Mouse (Mus musculus): ENCODE data around the gene Slc48a1. TPM values are rescaled to one million over a fixed set of nuclear protein-coding genes. Genes with fewer than 3 reads are reported as not detected.

Slc48a1 gene
- total and polyA plus RNA-seq, 3 experiments = 116 to 299 TPM; not detected in 1

GRCm38 (mm10) chr15:97839991-97840455 lies 61.7 kb downstream of the Slc48a1 start:
- peak overlapping the region; percentile 99 for H3K27ac ChIP-seq (ENCODE audit: control insufficient read depth, low read depth, low read length)
- H3K4me1 ChIP-seq (ENCODE audit: control insufficient read depth in 1 of 2, insufficient read depth in 2 of 2, low read length in 2 of 2) = peaks cover 33 to 64% of the 10 kb centered on the region in 2 experiments
- peaks cover 93% of the 10 kb centered on the region for H3K79me2 ChIP-seq (ENCODE audit: control insufficient read depth, insufficient read depth, low read length, poor library complexity)
- no peaks in the 10 kb centered on the region for H3K9me3 ChIP-seq (replicated peaks; ENCODE audit: insufficient read depth, low read length)
- H3K27me3 ChIP-seq (ENCODE audit: control insufficient read depth in 1 of 2, insufficient read depth in 2 of 2, low read length in 2 of 2) = no peaks in the 10 kb centered on the region
- H3K9ac ChIP-seq (ENCODE audit: control insufficient read depth, low read depth, low read length, poor library complexity, severe bottlenecking) = peak overlapping the region; percentile 91
- H3K36me3 ChIP-seq (ENCODE audit: control insufficient read depth in 1 of 2, insufficient read depth in 2 of 2, low read length in 2 of 2) = peaks cover 21 to 60% of the 10 kb centered on the region in 2 experiments
- no peak for TF ChIP-seq MAFK (IDR thresholded peaks at IDR 0.05; ENCODE audit: borderline replicate concordance, low read depth, low read length)
- peak; percentile 8; the same call in 1 of the 2 replicates for TF ChIP-seq TAL1 (IDR thresholded peaks at IDR 0.05; ENCODE audit: low read length)
- no peak for TF ChIP-seq HCFC1 (IDR thresholded peaks at IDR 0.05; ENCODE audit: low read depth, low read length)
- no peak for TF ChIP-seq ZC3H11A (IDR thresholded peaks at IDR 0.05; ENCODE audit: low read depth, low read length)
- TF ChIP-seq MAX (IDR thresholded peaks at IDR 0.05; ENCODE audit: low read length) = no peak
- TF ChIP-seq UBTF (IDR thresholded peaks at IDR 0.05; ENCODE audit: borderline replicate concordance, insufficient read depth, low read depth, low read length) = no peak
- DNase-seq (ENCODE audit: low read depth, low spot score) = peak; percentile 96
- H3K4me3 ChIP-seq (ENCODE audit: control insufficient read depth in 1 of 2, insufficient read depth in 1 of 2, low read depth in 2 of 2, low read length in 2 of 2) = peak overlapping the region in 1 of 2 experiments; percentile 69; a peak in 1 of 4 replicates

GRCm38 (mm10) chr15:97840781-97841180 lies 62.5 kb downstream of the Slc48a1 start:
- Histone ChIP-seq H3K27me3 (ENCODE audit: control insufficient read depth in 1 of 2, insufficient read depth in 2 of 2, low read length in 2 of 2) (no peaks in the 10 kb centered on the region), H3K36me3 (ENCODE audit: control insufficient read depth in 1 of 2, insufficient read depth in 2 of 2, low read length in 2 of 2) (peaks cover 14 to 68% of the 10 kb centered on the region in 2 experiments), H3K4me1 (ENCODE audit: control insufficient read depth in 1 of 2, insufficient read depth in 2 of 2, low read length in 2 of 2) (peaks cover 34 to 67% of the 10 kb centered on the region in 2 experiments), H3K9ac (ENCODE audit: control insufficient read depth, low read depth, low read length, poor library complexity, severe bottlenecking) (peak overlapping the region; percentile 91), H3K9me3 (replicated peaks; ENCODE audit: insufficient read depth, low read length) (no peaks in the 10 kb centered on the region), H3K27ac (ENCODE audit: control insufficient read depth, low read depth, low read length) (peak overlapping the region; percentile 99), H3K79me2 (ENCODE audit: control insufficient read depth, insufficient read depth, low read length, poor library complexity) (peaks cover 85% of the 10 kb centered on the region), H3K4me3 (ENCODE audit: control insufficient read depth in 1 of 2, insufficient read depth in 1 of 2, low read depth in 2 of 2, low read length in 2 of 2) (peak overlapping the region; percentile 17 to 69)
- TF ChIP-seq GATA1 (IDR thresholded peaks at IDR 0.05; ENCODE audit: low read depth, low read length) (no peak), POLR2A (IDR thresholded peaks at IDR 0.05; ENCODE audit: control insufficient read depth in 1 of 2, insufficient read depth in 1 of 2, low read depth in 1 of 2, low read length in 2 of 2, poor library complexity in 1 of 2) (peak in 1 of 2 experiments; percentile 39; a peak in 1 of 4 replicates), CTCF (IDR thresholded peaks at IDR 0.05 in 2 of 3, conservative IDR thresholded peaks at IDR 0.05 in 1 of 3; ENCODE audit: control insufficient read depth in 1 of 3, insufficient read depth in 1 of 3, low read depth in 2 of 3, low read length in 3 of 3, poor library complexity in 1 of 3, severe bottlenecking in 1 of 3) (peak in 2 of 3 experiments; percentile 9 to 50; a peak in 3 of 6 replicates), ZNF384 (IDR thresholded peaks at IDR 0.05; ENCODE audit: low read depth, low read length) (no peak), POLR2AphosphoS2 (IDR thresholded peaks at IDR 0.05; ENCODE audit: low read length) (no peak), ZC3H11A (IDR thresholded peaks at IDR 0.05; ENCODE audit: low read depth, low read length) (no peak), MAZ (IDR thresholded peaks at IDR 0.05; ENCODE audit: low read depth, low read length) (no peak), USF1 (IDR thresholded peaks at IDR 0.05; ENCODE audit: low read depth, low read length) (no peak), ELF1 (IDR thresholded peaks at IDR 0.05; ENCODE audit: low read depth, low read length) (no peak), ETS1 (IDR thresholded peaks at IDR 0.05; ENCODE audit: low read depth, low read length) (no peak), USF2 (IDR thresholded peaks at IDR 0.05; ENCODE audit: borderline replicate concordance in 1 of 2, insufficient read depth in 1 of 2, low read depth in 1 of 2, low read length in 2 of 2) (no peak)
- DNase-seq (ENCODE audit: low read depth, low spot score) = peak; percentile 71

Data from MEL (cell line).